Mouse (Mus musculus) midbrain, embryonic 14.5 days (tissue): Measurements from ENCODE around the gene Gm9508. TPM values are rescaled to one million over a fixed set of nuclear protein-coding genes. Genes with fewer than 3 reads are reported as not detected.

Source experiments
- ATAC-seq: fragments of 200-750 bp; cut with Nextera tagmentation; 2 replicates; pipeline ENCODE4 v1.8.0; 2017; ENCODE audit warnings: moderate number of reproducible peaks, moderate library complexity; ENCODE audit not compliant: low FRiP score, low TSS enrichment
- DNase-seq: peaks from one replicate; pipeline ENCODE4 v3.0.0-alpha.2; 2015
- H3K27ac ChIP-seq: fragments of 300-500 bp; sonication (generic); replicated peaks from 2 replicates; pipeline ENCODE4 v1.5.1; 2014; ENCODE audit warnings: mild to moderate bottlenecking, low read depth, low read length, moderate library complexity
- H3K27me3 ChIP-seq: fragments of 300-500 bp; sonication (generic); 2 replicates; pipeline ENCODE4 v1.6.1; 2014; ENCODE audit warnings: low read length, control low read depth, mixed read lengths; ENCODE audit not compliant: control insufficient read depth, insufficient read depth
- H3K36me3 ChIP-seq: fragments of 300-500 bp; sonication (generic); 2 replicates; pipeline ENCODE4 v1.6.1; 2014; ENCODE audit warnings: low read length, control low read depth; ENCODE audit not compliant: control insufficient read depth, insufficient read depth
- H3K4me1 ChIP-seq: fragments of 300-500 bp; sonication (generic); 2 replicates; pipeline ENCODE4 v1.6.1; 2014; ENCODE audit warnings: mild to moderate bottlenecking, antibody characterized with exemption, low read length, control low read depth; ENCODE audit not compliant: control insufficient read depth, insufficient read depth
- H3K4me2 ChIP-seq: fragments of 300-500 bp; sonication (generic); 2 replicates; pipeline ENCODE4 v1.6.1; 2014; ENCODE audit warnings: mild to moderate bottlenecking, low read length, moderate library complexity
- H3K4me3 ChIP-seq: fragments of 300-500 bp; sonication (generic); replicated peaks from 2 replicates; pipeline ENCODE4 v1.5.1; 2014; ENCODE audit warnings: low read depth, low read length
- H3K9ac ChIP-seq: fragments of 300-500 bp; sonication (generic); replicated peaks from 2 replicates; pipeline ENCODE4 v1.6.1; 2014; ENCODE audit warnings: mild to moderate bottlenecking, low read length, moderate library complexity
- H3K9me3 ChIP-seq: fragments of 300-500 bp; sonication (generic); 2 replicates; pipeline ENCODE4 v1.6.1; 2016; ENCODE audit warnings: low read length, control low read depth, mixed read lengths; ENCODE audit not compliant: control insufficient read depth
- WGBS: fragments of 180-500 bp; shearing (Covaris S2); extraction: QIAGEN DNeasy Blood & Tissue Kit; methylation state at CpG from one replicate; pipeline ENCODE4 v1.1.7; 2014; 5-methylcytosine and 5-hydroxymethylcytosine counted together
- polyA plus RNA-seq: library from polyadenylated mRNA; unstranded; fragments of >200 nt; fragmentation: Nextera tagmentation; extraction: Ambion mirVana; gene quantifications from 2 replicates; pipeline ENCODE4 v1.2.1, GENCODE M21; 2014

Gm9508 gene
- polyA plus RNA-seq, 1 experiment from 2014 or later: not detected

- Histone ChIP-seq H3K4me1 (peaks cover 4% of the 10 kb centered on the region; the same call in 1 of the 2 replicates), H3K27me3 (peaks cover 11% of the 10 kb centered on the region; the same call in 1 of the 2 replicates), H3K36me3 (no peaks in the 10 kb centered on the region), H3K9me3 (no peaks in the 10 kb centered on the region), H3K4me2 (no peak overlapping the region), H3K27ac (no peak overlapping the region), H3K4me3 (no peak overlapping the region), H3K9ac (no peak overlapping the region)
- ATAC-seq (no peak), DNase-seq (peak; percentile 36)
- 31% methylated on average over 8 of the region's 8 CpGs for WGBS
These were observed 12.9 kb downstream of the Gm9508 start for GRCm38 (mm10) chr10:77684181-77684580.

- H3K9ac ChIP-seq: no peak overlapping the region
- no peak overlapping the region for H3K4me3 ChIP-seq
- 79% methylated on average over 7 of the region's 7 CpGs for WGBS
- H3K36me3 ChIP-seq: no peaks in the 10 kb centered on the region
- no peaks in the 10 kb centered on the region for H3K9me3 ChIP-seq
- no peak overlapping the region for H3K4me2 ChIP-seq
- H3K27me3 ChIP-seq: peaks cover 21% of the 10 kb centered on the region; the same call in 1 of the 2 replicates
- H3K4me1 ChIP-seq: peaks cover 4% of the 10 kb centered on the region; the same call in 1 of the 2 replicates
- ATAC-seq (no peak), DNase-seq (no peak)
- H3K27ac ChIP-seq: no peak overlapping the region
These were observed 14.0 kb downstream of the Gm9508 start for GRCm38 (mm10) chr10:77682994-77683393.

GRCm38 (mm10) chr10:77677562-77677961 lies 19.5 kb downstream of the Gm9508 start:
- ATAC-seq: peak; percentile 20; the same call in 1 of the 2 replicates
- under 1% methylated on average over 35 of the region's 35 CpGs for WGBS
- peak overlapping the region; percentile 28 for H3K4me3 ChIP-seq
- H3K36me3 ChIP-seq: no peaks in the 10 kb centered on the region
- H3K4me2 ChIP-seq: peak overlapping the region; percentile 65
- H3K27me3 ChIP-seq: peaks cover 21% of the 10 kb centered on the region; the same call in 1 of the 2 replicates
- no peaks in the 10 kb centered on the region for H3K9me3 ChIP-seq
- peak; percentile 66 for DNase-seq
- peaks cover 10% of the 10 kb centered on the region for H3K4me1 ChIP-seq
- no peak overlapping the region for H3K27ac ChIP-seq
- H3K9ac ChIP-seq: peak overlapping the region; percentile 39; the same call in 1 of the 2 replicates

GRCm38 (mm10) chr10:77673765-77674164 lies 23.3 kb downstream of the Gm9508 start:
- DNase-seq (no peak), ATAC-seq (no peak)
- Histone ChIP-seq H3K27me3 (peaks cover 16% of the 10 kb centered on the region; the same call in 1 of the 2 replicates), H3K9me3 (no peaks in the 10 kb centered on the region), H3K4me1 (peaks cover 10% of the 10 kb centered on the region), H3K4me3 (no peak overlapping the region), H3K4me2 (no peak overlapping the region), H3K9ac (no peak overlapping the region), H3K36me3 (no peaks in the 10 kb centered on the region), H3K27ac (no peak overlapping the region)
- 55% methylated on average over 13 of the region's 13 CpGs for WGBS

GRCm38 (mm10) chr10:77671519-77671918 lies 25.5 kb downstream of the Gm9508 start:
- no peak for ATAC-seq
- Histone ChIP-seq H3K4me3 (no peak overlapping the region), H3K9ac (no peak overlapping the region), H3K9me3 (no peaks in the 10 kb centered on the region), H3K4me1 (no peaks in the 10 kb centered on the region), H3K27ac (no peak overlapping the region), H3K27me3 (no peaks in the 10 kb centered on the region; the same call in 1 of the 2 replicates), H3K36me3 (no peaks in the 10 kb centered on the region), H3K4me2 (no peak overlapping the region)
- no peak for DNase-seq
- WGBS: 88% methylated on average over 4 of the region's 4 CpGs

GRCm38 (mm10) chr10:77670710-77671109 lies 26.3 kb downstream of the Gm9508 start:
- Histone ChIP-seq H3K27ac (no peak overlapping the region), H3K4me1 (no peaks in the 10 kb centered on the region), H3K9me3 (no peaks in the 10 kb centered on the region), H3K36me3 (no peaks in the 10 kb centered on the region), H3K9ac (no peak overlapping the region), H3K27me3 (no peaks in the 10 kb centered on the region; the same call in 1 of the 2 replicates), H3K4me3 (no peak overlapping the region), H3K4me2 (no peak overlapping the region)
- ATAC-seq (no peak), DNase-seq (no peak)
- WGBS: 79% methylated on average over 4 of the region's 4 CpGs

- no peak for DNase-seq
- 82% methylated on average over 4 of the region's 4 CpGs for WGBS
- H3K4me3 ChIP-seq: no peak overlapping the region
- H3K4me2 ChIP-seq: no peak overlapping the region
- H3K9me3 ChIP-seq: no peaks in the 10 kb centered on the region
- no peaks in the 10 kb centered on the region for H3K36me3 ChIP-seq
- H3K9ac ChIP-seq: no peak overlapping the region
- H3K27ac ChIP-seq: no peak overlapping the region
- no peaks in the 10 kb centered on the region for H3K27me3 ChIP-seq
- no peaks in the 10 kb centered on the region for H3K4me1 ChIP-seq
- no peak for ATAC-seq
These were observed 29.6 kb downstream of the Gm9508 start for GRCm38 (mm10) chr10:77667402-77667801.

- WGBS: 88% methylated on average over 8 of the region's 8 CpGs
- H3K4me1 ChIP-seq: no peaks in the 10 kb centered on the region
- no peaks in the 10 kb centered on the region for H3K36me3 ChIP-seq
- H3K4me2 ChIP-seq: no peak overlapping the region
- DNase-seq: no peak
- H3K4me3 ChIP-seq: no peak overlapping the region
- no peak overlapping the region for H3K9ac ChIP-seq
- H3K9me3 ChIP-seq: no peaks in the 10 kb centered on the region
- ATAC-seq: no peak
- no peak overlapping the region for H3K27ac ChIP-seq
- no peaks in the 10 kb centered on the region for H3K27me3 ChIP-seq
These were observed 30.7 kb downstream of the Gm9508 start for GRCm38 (mm10) chr10:77666342-77666741.

GRCm38 (mm10) chr10:77663949-77664665 lies 32.9 kb downstream of the Gm9508 start:
- no peaks in the 10 kb centered on the region for H3K27me3 ChIP-seq
- WGBS: 58% methylated on average over 43 of the region's 43 CpGs
- H3K9ac ChIP-seq: no peak overlapping the region
- H3K4me1 ChIP-seq: no peaks in the 10 kb centered on the region
- H3K4me2 ChIP-seq: no peak overlapping the region
- no peak overlapping the region for H3K4me3 ChIP-seq
- no peak for ATAC-seq
- DNase-seq: no peak
- no peaks in the 10 kb centered on the region for H3K36me3 ChIP-seq
- no peaks in the 10 kb centered on the region for H3K9me3 ChIP-seq
- no peak overlapping the region for H3K27ac ChIP-seq
